Mouse (Mus musculus): Measurements from ENCODE around the gene Tmem37.

- TF ChIP-seq CTCF (IDR thresholded peaks at IDR 0.05; ENCODE audit: low read depth): no peak
- no peak for TF ChIP-seq EP300 (IDR thresholded peaks at IDR 0.05; ENCODE audit: low read depth)
Measured at GRCm38 (mm10) chr1:120082957-120083585, 9.2 kb upstream of the Tmem37 start.

Data from liver, postnatal 0 days (tissue).